Mouse (Mus musculus) right cerebral cortex, postnatal 25 days (tissue): ENCODE data around the gene Chrna9.

Source experiments
- DNase-seq: peaks from one replicate; pipeline ENCODE4 v3.0.0; 2022

Chrna9 gene

GRCm38 (mm10) chr5:66015449-66015961 is 80.8 kb downstream of the Chrna9 start:
- no peak for DNase-seq

- no peak for DNase-seq
These were observed 92.1 kb downstream of the Chrna9 start for GRCm38 (mm10) chr5:66026796-66027195.
